Mouse (Mus musculus): ENCODE measurements around the gene Clip1. TPM values are rescaled to one million over a fixed set of nuclear protein-coding genes. Genes with fewer than 3 reads are reported as not detected.

Gene Clip1
- total RNA-seq, 2 experiments from 2014 or later: 61.1 to 69.9 TPM

DNA sequence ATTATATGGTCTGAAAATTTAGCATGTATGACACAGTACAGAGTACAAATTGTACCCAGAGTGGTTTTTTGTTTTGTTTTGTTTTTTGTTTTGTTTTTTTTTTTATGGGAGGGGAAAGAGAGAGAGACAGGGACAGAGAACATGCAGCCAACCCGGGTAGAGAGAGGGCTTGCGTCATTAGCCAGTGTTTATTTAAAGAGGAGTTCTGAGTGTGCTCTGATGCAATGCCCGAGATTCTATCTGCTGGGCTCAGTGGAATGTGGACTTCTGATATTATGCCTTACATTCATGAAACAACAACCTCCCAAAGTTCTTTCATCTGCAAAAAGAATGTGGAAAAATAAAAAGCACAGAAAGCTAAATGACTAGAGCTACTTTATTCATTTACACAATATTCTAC is 9.2 kb downstream of the Clip1 start:
- no peak for DNase-seq (ENCODE audit: low spot score in 2 of 2)

DNA sequence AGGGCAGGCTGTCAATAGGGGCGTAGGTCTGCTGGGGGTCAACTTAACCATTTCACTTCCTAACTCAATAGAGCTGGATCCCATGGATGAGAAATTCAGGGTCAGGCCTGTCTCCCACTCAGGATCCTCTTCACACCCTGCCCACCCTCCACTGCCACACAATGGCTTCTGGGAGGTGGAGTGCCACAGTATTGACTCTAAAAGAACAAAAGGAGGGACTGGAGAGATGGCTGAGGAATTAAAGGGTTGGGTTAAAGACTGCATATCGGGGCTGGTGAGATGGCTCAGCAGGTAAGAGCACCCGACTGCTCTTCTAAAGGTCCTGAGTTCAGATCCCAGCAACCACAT is 13.0 kb downstream of the Clip1 start:
- DNase-seq (ENCODE audit: low spot score in 2 of 2): no peak

GRCm38 (mm10) chr5:123670800-123671472 is 13.5 kb downstream of the Clip1 start:
- peak in 1 of 2 experiments; percentile 14 for DNase-seq (ENCODE audit: low spot score in 2 of 2)

DNA sequence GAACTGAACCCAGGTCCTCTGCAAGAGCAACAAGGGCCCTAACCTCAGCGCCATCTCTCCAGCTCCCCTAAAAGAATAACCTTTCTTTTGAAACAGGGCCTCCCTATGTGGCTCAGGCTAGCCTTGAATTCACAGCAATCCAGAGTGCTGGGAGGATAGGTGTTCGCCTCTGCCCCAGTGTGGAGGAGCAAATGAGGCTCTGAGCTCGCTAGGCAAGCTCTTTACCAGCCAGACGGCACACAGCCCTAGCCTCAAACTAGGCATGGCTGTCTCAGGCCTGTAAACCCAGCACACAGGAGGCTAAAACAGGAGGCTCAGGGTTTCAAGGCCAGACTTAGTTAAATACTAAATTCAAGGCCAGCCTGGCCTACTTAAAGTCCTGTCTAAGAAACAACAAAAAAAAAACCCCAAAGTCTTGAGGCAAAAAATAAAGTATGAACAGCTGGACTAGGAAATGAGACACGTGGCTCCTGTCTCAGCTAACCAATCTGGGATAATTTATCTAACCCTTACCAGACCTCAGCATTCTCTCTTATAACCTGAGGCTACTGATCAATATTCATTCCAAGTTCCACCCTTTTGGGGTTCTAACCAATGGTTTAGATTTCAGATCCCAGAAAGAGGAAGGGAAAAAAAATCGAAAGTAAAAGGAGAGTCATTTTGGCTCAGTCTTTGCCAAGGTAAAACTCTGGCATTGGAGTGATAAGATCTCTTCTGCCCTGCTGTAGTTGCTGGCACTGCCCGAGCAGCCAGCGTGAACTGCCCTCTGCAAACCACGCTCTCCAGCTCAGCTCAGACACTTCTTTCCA is 14.2 kb downstream of the Clip1 start:
- no peak for DNase-seq (ENCODE audit: low spot score in 2 of 2)

DNA sequence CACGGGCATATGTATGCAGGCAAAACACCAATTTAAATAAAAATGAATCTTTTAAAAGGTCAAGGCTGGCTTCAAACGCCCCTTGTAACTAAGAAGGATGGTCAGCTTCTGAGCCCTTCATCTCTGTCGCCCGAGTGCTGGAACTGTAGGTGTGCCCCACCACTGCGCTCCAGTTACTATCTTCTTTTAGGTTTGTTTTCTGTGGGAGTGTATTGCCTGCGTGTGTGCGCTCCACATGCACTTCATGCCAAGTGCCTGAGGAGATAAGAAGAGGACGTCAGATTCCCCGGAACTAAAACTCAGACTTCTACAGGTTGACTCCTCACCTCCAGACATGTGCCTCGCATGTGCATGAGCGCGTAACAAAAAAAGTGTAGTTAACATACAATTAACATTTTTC is 16.5 kb downstream of the Clip1 start:
- no peak for DNase-seq (ENCODE audit: low spot score in 2 of 2)

DNA sequence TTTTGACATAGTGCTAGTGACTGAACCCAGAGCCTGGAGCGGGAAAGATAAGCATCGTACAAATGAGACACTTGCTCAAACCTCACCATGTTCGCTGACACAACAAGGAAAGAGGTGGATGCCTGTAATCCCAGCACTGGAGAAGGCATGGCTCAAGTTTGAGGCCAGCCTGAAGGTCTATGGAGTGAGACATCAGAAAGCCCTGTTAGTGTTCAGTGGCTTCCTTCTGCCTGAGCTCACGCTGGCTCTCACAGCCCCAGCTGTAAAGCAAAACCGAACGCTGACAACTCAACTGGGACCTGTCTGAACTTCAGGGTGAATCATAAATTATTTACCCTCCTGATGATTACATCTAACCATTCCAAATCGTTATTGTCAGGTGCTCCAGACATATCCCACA is 18.5 kb downstream of the Clip1 start:
- DNase-seq (ENCODE audit: low spot score in 2 of 2): no peak

DNA sequence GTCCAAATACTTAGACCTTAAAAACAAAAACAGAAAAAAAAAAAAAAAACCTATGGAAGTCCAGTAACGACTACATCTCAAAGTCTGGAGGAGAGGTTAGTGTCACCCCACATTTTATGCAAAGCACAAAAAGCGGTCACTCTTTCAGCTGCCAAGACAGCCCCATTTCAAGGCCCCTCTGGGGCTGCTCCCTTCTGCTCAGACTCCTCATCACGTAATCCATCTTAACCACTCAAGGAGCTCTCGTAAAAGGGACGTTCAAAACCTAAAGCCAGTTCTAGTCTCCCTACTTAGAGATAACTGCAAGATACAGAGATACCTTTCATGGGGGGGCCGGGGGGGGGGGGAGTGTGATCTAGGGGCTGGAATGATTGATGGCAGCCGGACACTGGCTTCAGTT is 20.1 kb downstream of the Clip1 start:
- DNase-seq (ENCODE audit: low spot score in 2 of 2): no peak

DNA sequence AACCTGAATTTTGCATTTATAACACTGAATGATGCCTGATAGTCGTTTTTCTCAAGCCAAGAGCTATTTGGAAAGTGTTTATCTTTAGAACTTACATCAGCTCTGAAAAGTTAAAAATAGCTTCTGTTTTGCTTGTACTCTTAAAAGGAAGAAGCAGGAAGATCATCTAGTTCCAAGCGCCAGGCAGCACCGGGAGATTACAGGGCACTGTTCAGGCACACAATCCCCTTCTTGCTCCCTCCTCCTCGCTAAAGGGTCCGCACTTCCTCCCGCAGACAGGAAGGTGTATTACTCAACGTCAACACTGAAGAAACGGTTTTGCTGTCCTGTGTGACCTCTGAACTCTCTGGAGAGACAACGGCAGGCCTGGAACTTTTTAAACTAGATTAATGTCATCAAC is 22.4 kb downstream of the Clip1 start:
- DNase-seq (ENCODE audit: low spot score in 2 of 2): no peak

DNA sequence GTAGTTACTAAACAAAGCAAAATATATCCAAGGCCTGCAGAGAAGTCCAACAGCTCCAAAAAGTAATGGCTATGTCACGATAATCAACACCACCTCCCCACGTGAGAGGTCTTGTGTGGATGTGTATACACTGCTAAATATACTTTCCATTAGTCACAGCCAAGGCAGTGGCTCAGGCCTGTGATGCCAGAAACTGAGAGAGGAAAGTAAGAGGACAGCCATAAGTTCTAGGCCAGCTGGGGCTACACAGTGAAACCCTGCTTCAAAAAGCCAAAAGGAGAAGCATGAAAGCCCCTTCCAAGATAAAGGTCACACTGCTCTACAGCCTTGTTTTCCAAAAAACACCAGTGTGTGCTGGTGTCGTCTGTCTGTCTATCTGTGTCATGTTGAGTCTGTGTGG is 22.8 kb downstream of the Clip1 start:
- no peak for DNase-seq (ENCODE audit: low spot score in 2 of 2)

- DNase-seq (ENCODE audit: low spot score in 2 of 2): no peak
These were observed 26.8 kb downstream of the Clip1 start for GRCm38 (mm10) chr5:123657651-123658050.

DNA sequence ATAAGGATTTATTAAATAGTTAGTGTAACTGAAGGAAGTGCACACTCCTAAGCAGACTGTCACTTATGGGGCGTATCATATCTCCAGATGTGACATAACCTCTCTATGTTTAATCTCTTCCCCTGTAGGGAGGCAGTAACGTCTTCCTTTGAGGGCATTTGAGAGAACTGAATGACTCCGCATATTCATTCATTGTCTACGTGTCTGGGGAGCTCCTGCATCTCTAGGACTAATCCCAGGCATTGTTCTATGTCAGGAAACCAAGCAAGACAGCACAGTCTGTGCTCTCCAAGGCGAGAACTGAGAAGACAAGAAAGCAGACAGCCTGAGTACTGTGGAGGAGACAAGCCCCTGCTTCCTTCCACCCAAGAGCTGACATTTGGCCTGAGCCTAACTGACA is 29.5 kb downstream of the Clip1 start:
- DNase-seq (ENCODE audit: low spot score in 2 of 2): no peak

- DNase-seq (ENCODE audit: low spot score in 2 of 2): no peak
These were observed 31.1 kb downstream of the Clip1 start for GRCm38 (mm10) chr5:123653287-123653801.

- no peak for DNase-seq (ENCODE audit: low spot score in 2 of 2)
These were observed 33.6 kb downstream of the Clip1 start for GRCm38 (mm10) chr5:123650825-123651224.

GRCm38 (mm10) chr5:123642401-123642800 is 42.0 kb downstream of the Clip1 start:
- DNase-seq (ENCODE audit: low spot score in 2 of 2): peak in 1 of 2 experiments; percentile 22

GRCm38 (mm10) chr5:123641259-123641900 is 43.0 kb downstream of the Clip1 start:
- DNase-seq (ENCODE audit: low spot score in 2 of 2): no peak

DNA sequence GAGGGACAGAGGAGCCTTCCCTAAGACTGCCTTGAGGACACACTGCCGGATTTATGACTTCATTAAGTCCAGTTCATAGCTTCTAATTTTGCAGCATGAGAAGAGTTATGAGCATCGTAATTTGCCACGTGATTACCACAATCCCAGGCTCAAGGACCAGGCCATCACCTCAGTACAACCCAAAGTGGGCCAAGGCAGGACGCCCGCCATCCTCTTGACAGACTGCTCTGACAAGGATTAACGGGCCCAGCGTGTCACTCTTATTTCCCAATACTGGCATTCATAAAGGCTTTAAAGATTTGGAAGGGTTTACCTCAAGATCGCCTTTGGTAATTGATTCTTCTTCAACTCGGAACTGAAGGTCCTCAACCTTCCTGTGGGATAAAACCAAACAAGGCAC is 44.2 kb downstream of the Clip1 start:
- no peak for DNase-seq (ENCODE audit: low spot score in 2 of 2)

GRCm38 (mm10) chr5:123631210-123631609 is 53.2 kb downstream of the Clip1 start:
- DNase-seq (ENCODE audit: low spot score in 2 of 2): no peak

DNA sequence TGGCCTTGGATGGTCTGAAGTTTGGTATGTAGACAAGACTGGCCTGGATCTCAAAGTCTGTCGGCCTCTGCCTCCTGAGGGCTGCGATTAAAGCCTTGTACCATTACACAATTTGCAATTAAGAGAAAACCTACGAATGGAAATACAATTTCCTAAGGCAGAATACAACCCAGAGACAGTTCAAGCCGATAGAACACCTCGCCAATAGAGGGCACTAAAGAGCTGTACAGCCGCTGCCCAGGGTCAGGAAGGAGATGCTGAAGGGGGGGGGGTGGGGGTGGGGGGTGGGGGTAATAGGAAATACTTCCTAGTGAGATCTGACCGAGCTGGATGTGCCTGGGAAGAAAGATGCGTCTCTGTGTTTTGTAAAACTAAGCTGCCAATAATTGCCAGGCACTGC is 57.8 kb downstream of the Clip1 start:
- peak in 1 of 2 experiments; percentile 41 for DNase-seq (ENCODE audit: low spot score in 2 of 2)

GRCm38 (mm10) chr5:123622421-123622820 is 62.0 kb downstream of the Clip1 start:
- DNase-seq (ENCODE audit: low spot score in 2 of 2): no peak

DNA sequence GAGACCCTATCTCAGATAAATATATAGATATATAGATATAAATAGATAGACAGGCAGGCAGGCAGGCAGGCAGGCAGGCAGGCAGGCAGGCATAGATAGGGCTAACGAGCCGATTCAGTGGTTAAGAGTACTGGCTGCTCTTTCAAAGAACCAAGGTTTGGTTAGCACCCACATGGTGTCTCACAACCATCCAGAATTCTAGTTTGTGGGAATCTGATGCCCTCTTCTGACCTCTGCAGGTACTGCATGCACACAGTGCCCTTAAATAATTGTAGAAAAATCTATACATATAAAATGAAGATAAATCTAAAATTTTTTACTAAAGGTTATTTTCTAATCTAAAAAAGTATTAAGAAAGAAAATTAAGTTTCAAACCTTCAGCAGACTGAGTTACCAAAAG is 65.9 kb downstream of the Clip1 start:
- no peak for DNase-seq (ENCODE audit: low spot score in 2 of 2)

DNA sequence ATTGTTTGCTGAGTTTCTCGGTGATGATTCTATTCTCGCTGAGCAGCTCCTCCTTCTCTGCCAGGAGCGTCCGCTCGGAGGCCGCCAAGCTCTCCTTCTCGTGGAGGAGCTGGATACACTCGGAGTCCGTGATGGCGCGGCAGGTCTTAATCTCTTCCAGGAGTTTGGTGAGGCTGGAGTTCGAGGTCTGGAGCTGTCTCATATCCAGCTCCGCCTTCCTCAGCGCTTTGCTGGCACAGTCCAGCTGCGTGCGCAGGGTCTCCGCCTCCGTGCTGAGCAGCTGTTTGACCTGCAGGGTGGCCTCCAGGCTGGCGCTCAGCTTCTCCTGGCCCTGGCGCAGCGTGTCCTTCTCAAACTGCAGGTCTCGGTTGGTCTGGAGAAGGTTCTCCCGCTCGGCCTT is 70.2 kb downstream of the Clip1 start:
- no peak for DNase-seq (ENCODE audit: low spot score in 2 of 2)

GRCm38 (mm10) chr5:123609843-123610242 is 74.6 kb downstream of the Clip1 start:
- DNase-seq (ENCODE audit: low spot score in 2 of 2): peak; percentile 44 to 69

Measured in adrenal gland, postnatal 4 days (tissue).